Mouse (Mus musculus) neural tube, embryonic 11.5 days (tissue): ENCODE data around the gene Gm20388. TPM values are rescaled to one million over a fixed set of nuclear protein-coding genes. Genes with fewer than 3 reads are reported as not detected.

Experiments used
- ATAC-seq: fragments of 200-750 bp; cut with Nextera tagmentation; 2 replicates; pipeline ENCODE4 v1.8.0; 2017; ENCODE audit warnings: moderate number of reproducible peaks, mild to moderate bottlenecking, moderate TSS enrichment, moderate library complexity; ENCODE audit not compliant: insufficient read depth, low FRiP score, low TSS enrichment
- DNase-seq: peaks from one replicate; pipeline ENCODE4 v3.0.0-alpha.2; 2015; ENCODE audit warnings: low spot score
- H3K27ac ChIP-seq: fragments of 300-500 bp; sonication (generic); 2 replicates; pipeline ENCODE4 v1.5.1; 2014; ENCODE audit warnings: low read depth, mild to moderate bottlenecking, low read length
- H3K27me3 ChIP-seq: fragments of 300-500 bp; sonication (generic); 2 replicates; pipeline ENCODE4 v1.6.1; 2014; ENCODE audit warnings: mild to moderate bottlenecking, low read length, mixed read lengths; ENCODE audit not compliant: control insufficient read depth, insufficient read depth
- H3K36me3 ChIP-seq: fragments of 300-500 bp; sonication (generic); 2 replicates; pipeline ENCODE4 v1.6.1; 2014; ENCODE audit warnings: mild to moderate bottlenecking, low read length, moderate library complexity, mixed read lengths; ENCODE audit not compliant: control insufficient read depth, insufficient read depth
- H3K4me1 ChIP-seq: fragments of 300-500 bp; sonication (generic); 2 replicates; pipeline ENCODE4 v1.6.1; 2014; ENCODE audit warnings: low read length, mixed read lengths; ENCODE audit not compliant: control insufficient read depth, insufficient read depth
- H3K4me2 ChIP-seq: fragments of 300-500 bp; sonication (generic); 2 replicates; pipeline ENCODE4 v1.6.1; 2014; ENCODE audit warnings: low read depth, mild to moderate bottlenecking, moderate library complexity
- H3K4me3 ChIP-seq: fragments of 300-500 bp; sonication (generic); 2 replicates; pipeline ENCODE4 v1.5.1; 2014; ENCODE audit warnings: low read depth, low read length
- H3K9ac ChIP-seq: fragments of 300-500 bp; sonication (generic); 2 replicates; pipeline ENCODE4 v1.6.1; 2014; ENCODE audit warnings: mild to moderate bottlenecking, low read length
- H3K9me3 ChIP-seq: fragments of 300-500 bp; sonication (generic); 2 replicates; pipeline ENCODE4 v1.6.1; 2016; ENCODE audit warnings: low read length; ENCODE audit not compliant: control insufficient read depth
- WGBS: fragments of 180-500 bp; shearing (Covaris S2); extraction: QIAGEN DNeasy Blood & Tissue Kit; methylation state at CpG from one replicate; pipeline ENCODE4 v1.1.7; 2014; 5-methylcytosine and 5-hydroxymethylcytosine counted together
- polyA plus RNA-seq: library from polyadenylated mRNA; unstranded; fragments of >200 nt; fragmentation: Nextera tagmentation; extraction: Ambion mirVana; gene quantifications from 2 replicates; pipeline ENCODE4 v1.2.1, GENCODE M21; 2014

Gene Gm20388
- polyA plus RNA-seq, 1 experiment from 2014 or later, result not detected

- WGBS, result 78% methylated on average over 11 of the region's 11 CpGs
- Histone ChIP-seq H3K4me1 (peaks cover 88% of the 10 kb centered on the region), H3K9ac (no peak overlapping the region), H3K36me3 (peaks cover 6% of the 10 kb centered on the region; the same call in 1 of the 2 replicates), H3K27ac (peak overlapping the region; percentile 93), H3K4me3 (no peak overlapping the region), H3K4me2 (peak overlapping the region; percentile 42; the same call in 1 of the 2 replicates), H3K27me3 (no peaks in the 10 kb centered on the region), H3K9me3 (no peaks in the 10 kb centered on the region)
- ATAC-seq (no peak), DNase-seq (no peak)
Observed at GRCm38 (mm10) chr8:120550937-120551676, 640.5 kb downstream of the Gm20388 start.

DNA sequence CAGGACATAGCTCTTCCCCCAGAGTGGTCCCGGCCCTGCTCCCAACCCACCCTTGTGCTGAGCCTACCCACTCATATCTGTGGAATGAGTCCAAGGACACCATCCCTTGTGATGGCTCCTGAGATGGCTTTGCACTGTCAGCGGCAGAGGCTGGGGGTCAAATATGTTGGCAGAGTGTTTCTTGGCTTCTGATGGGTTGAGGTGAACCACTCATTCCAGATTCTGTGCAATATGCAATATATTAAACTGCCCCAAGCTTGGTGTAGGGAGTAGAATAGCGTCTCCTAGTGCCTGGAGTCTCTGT is 641.0 kb downstream of the Gm20388 start:
- Histone ChIP-seq H3K9ac (no peak overlapping the region), H3K36me3 (peaks cover 6% of the 10 kb centered on the region; the same call in 1 of the 2 replicates)
- WGBS, result 92% methylated on average over 3 of the region's 3 CpGs

DNA sequence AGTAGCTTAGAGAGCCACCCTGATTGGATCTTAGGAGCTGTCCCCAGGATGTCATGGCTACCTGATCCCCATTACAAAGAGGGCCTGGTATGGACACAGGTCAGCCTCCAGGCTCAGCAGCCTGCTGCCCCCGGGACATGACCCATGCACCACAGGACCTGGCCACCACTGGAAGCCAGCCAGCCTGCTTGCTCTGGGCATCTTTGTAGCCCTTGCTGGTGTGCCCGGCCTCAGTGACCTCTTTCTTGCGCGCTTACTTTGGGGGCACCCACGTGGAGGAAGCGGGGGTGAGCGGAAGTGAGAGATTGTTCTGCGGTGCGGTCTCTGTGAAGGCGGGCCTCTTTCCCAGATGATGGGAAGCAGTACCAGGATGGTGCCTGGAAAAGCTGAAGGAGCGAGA is 641.9 kb downstream of the Gm20388 start:
- Histone ChIP-seq H3K4me3 (no peak overlapping the region), H3K36me3 (peaks cover 6% of the 10 kb centered on the region), H3K4me1 (peaks cover 90% of the 10 kb centered on the region), H3K9ac (no peak overlapping the region), H3K4me2 (no peak overlapping the region), H3K9me3 (no peaks in the 10 kb centered on the region), H3K27ac (no peak overlapping the region), H3K27me3 (no peaks in the 10 kb centered on the region)
- WGBS, result 85% methylated on average over 11 of the region's 11 CpGs
- ATAC-seq (no peak), DNase-seq (no peak)

More for the DNA sequence above, 641.0 kb downstream of the Gm20388 start:
- ATAC-seq (no peak), DNase-seq (no peak)
- H3K27me3 ChIP-seq, result no peaks in the 10 kb centered on the region
- H3K9me3 ChIP-seq, result no peaks in the 10 kb centered on the region
- H3K27ac ChIP-seq, result no peak overlapping the region
- H3K4me1 ChIP-seq, result peaks cover 90% of the 10 kb centered on the region
- H3K4me2 ChIP-seq, result no peak overlapping the region
- no peak overlapping the region for H3K4me3 ChIP-seq

DNA sequence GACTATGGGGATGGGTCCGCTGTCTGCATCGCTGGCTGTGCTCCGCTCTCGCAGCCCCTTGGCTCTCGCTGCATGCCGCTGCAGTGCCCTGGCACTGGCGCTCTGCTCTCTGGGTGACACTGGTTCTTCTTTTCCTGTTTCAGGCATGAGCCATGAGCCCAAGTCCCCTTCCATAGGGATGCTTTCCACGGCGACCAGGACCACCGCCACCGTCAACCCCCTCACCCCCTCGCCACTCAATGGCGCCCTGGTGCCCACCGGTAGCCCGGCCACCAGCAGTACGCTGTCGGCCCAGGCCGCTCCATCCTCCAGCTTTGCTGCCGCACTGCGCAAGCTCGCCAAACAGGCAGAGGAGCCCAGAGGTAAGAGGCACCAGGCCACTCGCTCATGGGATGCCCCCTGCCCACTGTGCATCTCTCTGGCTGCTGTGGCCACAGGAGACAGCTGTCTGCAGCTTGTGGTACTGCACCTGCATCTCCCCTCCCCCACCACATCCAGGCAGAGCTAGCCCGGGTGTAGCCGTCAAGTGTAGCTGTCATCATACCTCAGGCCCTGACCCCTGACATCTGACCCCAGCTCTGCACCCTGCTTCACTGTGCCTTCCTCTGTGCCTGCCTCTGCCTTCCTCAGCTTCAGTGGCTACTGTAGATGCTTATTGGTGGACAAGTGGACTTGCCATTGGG is 642.9 kb downstream of the Gm20388 start:
- Histone ChIP-seq H3K27ac (no peak overlapping the region), H3K9ac (peak overlapping the region; percentile 6; the same call in 1 of the 2 replicates), H3K36me3 (peaks cover 6% of the 10 kb centered on the region), H3K9me3 (no peaks in the 10 kb centered on the region), H3K27me3 (no peaks in the 10 kb centered on the region), H3K4me3 (no peak overlapping the region), H3K4me1 (peaks cover 89% of the 10 kb centered on the region), H3K4me2 (no peak overlapping the region)
- ATAC-seq (no peak), DNase-seq (no peak)
- WGBS, result 89% methylated on average over 24 of the region's 24 CpGs

DNA sequence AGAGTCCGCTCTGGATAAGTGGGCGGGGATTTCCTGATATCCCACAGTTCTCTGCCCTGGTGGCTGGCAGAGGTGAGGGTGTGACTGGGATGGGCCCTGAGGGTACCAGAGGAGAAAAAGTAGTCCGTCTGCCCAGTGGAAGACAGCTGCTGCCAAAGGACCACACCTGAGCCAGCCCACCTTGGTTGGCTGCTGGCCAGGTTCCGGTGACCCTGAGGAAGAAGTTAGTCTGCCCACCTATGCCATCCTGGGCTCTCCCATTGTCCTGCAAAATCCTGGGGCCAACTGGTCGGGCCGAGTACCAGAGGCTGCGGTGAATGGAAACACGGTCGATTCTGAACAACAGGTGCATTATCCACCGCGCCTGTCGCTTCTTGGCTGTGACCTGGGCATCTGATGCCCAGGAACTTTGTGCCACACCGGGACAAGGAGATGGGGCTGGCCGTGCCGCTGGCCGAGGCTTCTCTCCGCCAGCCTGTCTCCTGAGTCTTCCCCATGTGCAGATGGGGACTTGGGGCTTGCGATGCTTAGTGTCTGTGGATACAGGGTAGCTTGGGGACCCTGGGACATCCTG is 643.9 kb downstream of the Gm20388 start:
- peaks cover 8% of the 10 kb centered on the region for H3K36me3 ChIP-seq
- no peak for DNase-seq
- H3K27me3 ChIP-seq, result no peaks in the 10 kb centered on the region
- no peak overlapping the region for H3K27ac ChIP-seq
- H3K9ac ChIP-seq, result no peak overlapping the region
- no peak overlapping the region for H3K4me3 ChIP-seq
- WGBS, result 90% methylated on average over 18 of the region's 18 CpGs
- ATAC-seq, result no peak
- H3K4me2 ChIP-seq, result no peak overlapping the region
- no peaks in the 10 kb centered on the region for H3K9me3 ChIP-seq
- H3K4me1 ChIP-seq, result peaks cover 88% of the 10 kb centered on the region

DNA sequence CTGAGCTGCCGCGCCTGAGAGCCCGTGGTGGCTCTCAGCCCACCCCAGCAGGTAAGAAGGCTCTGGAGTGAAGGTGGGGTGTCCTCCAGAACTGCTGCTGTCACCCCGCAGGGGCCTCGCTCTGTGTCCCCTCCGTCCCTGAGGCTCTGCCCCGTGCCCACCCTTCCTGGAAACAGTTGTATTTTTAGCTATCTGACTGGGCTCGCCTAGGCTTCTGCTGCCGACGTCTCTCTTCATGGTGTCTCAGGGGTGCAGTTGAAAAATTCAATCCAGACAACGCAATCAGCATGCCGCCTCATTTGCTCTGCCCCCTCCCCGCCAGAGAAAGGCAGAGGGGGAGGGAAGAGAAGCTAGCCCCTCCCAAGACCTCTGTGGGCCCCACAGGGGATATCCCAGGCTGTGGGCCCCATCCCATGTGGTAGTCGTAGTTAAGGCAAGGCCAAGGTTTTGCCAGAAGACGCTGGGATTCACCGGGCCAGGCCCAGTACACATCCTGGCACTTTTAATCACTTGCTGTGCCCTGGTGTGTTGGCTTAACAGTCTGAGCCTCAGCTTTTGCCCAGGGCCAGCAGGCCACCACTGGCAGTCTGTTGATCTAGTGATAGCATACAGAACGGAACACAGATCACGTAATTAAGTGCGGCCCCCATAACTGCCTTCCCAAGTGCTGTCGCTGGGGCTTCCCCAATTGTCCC is 645.7 kb downstream of the Gm20388 start:
- ATAC-seq (no peak), DNase-seq (no peak)
- Histone ChIP-seq H3K4me1 (peaks cover 82% of the 10 kb centered on the region), H3K27me3 (no peaks in the 10 kb centered on the region), H3K4me3 (no peak overlapping the region), H3K27ac (peak overlapping the region; percentile 73), H3K9me3 (no peaks in the 10 kb centered on the region), H3K9ac (no peak overlapping the region), H3K4me2 (no peak overlapping the region; the same call in 1 of the 2 replicates), H3K36me3 (peaks cover 8% of the 10 kb centered on the region)
- WGBS, result 59% methylated on average over 20 of the region's 20 CpGs

DNA sequence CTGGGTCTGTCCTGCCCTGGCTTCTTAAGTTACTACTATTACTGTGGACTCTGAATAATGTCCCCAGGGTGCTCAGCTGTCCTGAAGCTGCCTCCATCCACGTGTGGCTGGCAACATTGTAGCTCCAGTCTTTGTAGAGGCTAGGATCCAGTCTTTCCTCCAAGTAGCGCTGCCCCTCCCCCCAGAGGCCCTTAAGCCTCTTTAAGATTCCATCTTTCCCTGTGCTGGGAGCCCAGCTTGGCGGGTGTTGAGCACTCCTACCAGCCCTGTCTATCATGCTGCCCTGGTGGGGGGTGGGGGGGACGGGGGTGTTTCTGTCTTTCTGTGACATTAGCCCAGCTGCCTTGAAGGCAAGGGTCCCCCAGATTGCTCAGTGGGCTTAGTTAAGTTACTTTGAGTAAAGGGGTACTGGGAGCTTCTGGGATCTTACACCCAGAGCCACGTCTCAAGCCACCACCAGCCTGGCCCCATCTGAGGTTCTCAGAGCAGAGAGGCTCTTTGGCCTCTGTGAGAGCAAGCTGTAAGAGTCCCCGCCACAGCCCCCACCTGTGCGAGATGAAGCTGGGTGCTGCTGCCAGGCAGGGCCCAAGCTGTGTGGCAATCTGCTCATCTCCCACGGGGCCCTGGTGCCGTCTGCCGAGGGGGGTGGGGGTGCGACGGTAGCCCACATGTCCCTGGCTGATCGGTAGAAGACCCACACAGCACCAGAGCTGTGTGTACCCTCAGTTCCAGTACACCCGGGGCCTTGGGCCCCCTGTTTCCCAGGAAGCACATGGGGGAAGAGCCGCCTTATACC is 646.7 kb downstream of the Gm20388 start:
- ATAC-seq (no peak), DNase-seq (no peak)
- Histone ChIP-seq H3K27me3 (no peaks in the 10 kb centered on the region), H3K27ac (0 out of 2 replicates have a peak overlapping the region, but pooled peaks have one; percentile 73), H3K9ac (0 out of 2 replicates have a peak overlapping the region, but pooled peaks have one; percentile 6), H3K36me3 (peaks cover 8% of the 10 kb centered on the region), H3K4me3 (no peak overlapping the region), H3K4me1 (peaks cover 84% of the 10 kb centered on the region), H3K4me2 (no peak overlapping the region), H3K9me3 (no peaks in the 10 kb centered on the region)
- 62% methylated on average over 15 of the region's 15 CpGs for WGBS

- Histone ChIP-seq H3K27me3 (no peaks in the 10 kb centered on the region), H3K9me3 (no peaks in the 10 kb centered on the region), H3K4me2 (no peak overlapping the region), H3K36me3 (peaks cover 8% of the 10 kb centered on the region), H3K9ac (no peak overlapping the region), H3K4me1 (peaks cover 88% of the 10 kb centered on the region), H3K4me3 (no peak overlapping the region), H3K27ac (no peak overlapping the region)
- no peak for DNase-seq
- WGBS, result 81% methylated on average over 4 of the region's 4 CpGs
- ATAC-seq, result no peak
Observed at GRCm38 (mm10) chr8:120558162-120558561, 647.5 kb downstream of the Gm20388 start.
